Mouse (Mus musculus) liver, adult 2 months (tissue): ENCODE data around the gene Fndc3b.

Source experiments
- CTCF ChIP-seq: fragments of 200-500 bp; IDR thresholded peaks from 2 replicates; pipeline ENCODE4 v1.5.1; 2011; ENCODE audit warnings: low read depth, low read length, control low read depth
- POLR2A ChIP-seq: fragments of 200-500 bp; IDR thresholded peaks from 2 replicates; pipeline ENCODE4 v1.6.1; 2011; ENCODE audit warnings: low read length, control low read depth; ENCODE audit not compliant: insufficient read depth; ENCODE audit errors: extremely low read depth

GRCm38 (mm10) chr3:27478563-27479156 is 232.4 kb downstream of the Fndc3b start:
- TF ChIP-seq CTCF: no peak
- TF ChIP-seq POLR2A: no peak
